Mouse (Mus musculus): ENCODE results near the gene Gm4952.
"Not testable (repeated sequence)": the region's sequence is repeated elsewhere in the genome, so short reads cannot be mapped to it uniquely, and the experiment has no call there.

The Gm4952 gene

DNA sequence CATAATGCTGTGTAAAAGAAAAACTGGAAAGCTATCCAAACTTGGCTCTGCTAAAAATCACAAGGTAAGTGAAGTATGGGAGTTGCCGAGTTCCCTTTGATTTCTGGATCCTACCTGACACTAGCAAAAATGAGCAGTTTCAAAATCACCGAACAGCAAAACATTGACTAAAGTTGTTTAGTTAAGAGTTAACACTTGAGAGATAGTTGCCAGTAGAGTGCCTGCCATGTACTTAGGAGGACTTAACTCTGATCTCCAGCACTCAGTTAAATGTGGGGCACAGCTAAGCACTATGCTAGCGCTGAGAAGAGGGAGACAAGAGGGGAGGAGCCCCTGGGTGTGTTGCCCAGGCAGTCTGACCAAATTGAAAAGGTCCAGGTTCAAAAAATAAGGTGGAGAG, 1.1 kb upstream of the Gm4952 start:
- no peak for DNase-seq (ENCODE audit: inconsistent age in 2 of 2, low spot score in 1 of 2)

DNA sequence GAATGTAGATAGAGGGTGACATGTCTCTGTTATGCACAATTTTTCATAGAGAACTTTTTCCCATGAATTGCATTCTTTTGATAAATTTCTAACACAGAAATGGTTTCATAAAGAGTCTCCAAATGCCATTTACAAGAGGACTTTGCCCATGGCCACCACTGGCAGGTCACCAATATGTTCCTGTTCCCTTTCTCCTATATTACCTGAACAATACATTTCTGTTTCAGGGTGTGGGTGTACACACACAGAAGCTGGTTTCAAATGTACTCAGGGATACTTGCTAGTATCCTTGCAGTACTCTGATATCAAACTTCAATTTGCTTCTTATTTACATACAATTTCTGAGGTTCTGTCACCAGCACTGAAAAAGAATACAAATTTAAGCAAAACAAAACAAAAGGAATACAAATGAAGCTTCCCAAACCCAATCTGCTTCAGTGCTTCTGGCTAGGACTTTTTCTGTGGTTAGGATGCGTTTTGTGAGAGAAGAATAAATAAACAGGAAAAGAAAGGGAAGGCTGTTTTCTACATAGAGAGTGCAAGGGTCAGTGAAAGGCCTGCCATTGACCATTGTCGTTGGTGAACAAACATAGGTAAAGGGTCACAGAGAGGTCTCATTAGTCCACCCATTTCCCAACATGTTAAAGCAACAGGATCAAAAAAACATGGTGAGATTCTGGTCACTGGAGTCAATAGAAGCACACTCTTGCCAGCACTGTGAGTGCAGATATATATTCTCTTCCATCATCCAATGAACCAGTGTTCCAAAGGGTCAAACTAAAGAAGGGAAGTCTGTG, 1.1 kb downstream of the Gm4952 start:
- no peak for DNase-seq (ENCODE audit: inconsistent age in 2 of 2, low spot score in 1 of 2)

DNA sequence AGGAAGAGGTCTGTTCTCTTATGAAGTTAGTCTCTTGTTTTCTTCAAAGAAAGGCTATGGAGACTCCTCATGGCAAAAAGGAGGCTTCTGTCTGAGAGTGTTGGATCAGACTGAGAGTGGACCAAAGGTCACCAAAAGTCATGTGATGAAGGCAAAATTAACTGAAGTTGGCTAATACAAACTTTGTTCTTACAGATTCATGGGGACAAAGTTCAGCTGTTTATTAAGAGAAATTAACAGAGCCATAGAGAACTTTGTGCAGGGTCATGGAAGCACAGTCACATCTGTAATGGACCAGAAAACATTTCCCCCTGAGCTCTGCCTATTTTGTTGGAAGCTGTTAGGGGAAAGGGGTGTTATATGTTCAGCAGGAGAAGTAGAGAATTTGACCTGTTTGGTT, 8.6 kb downstream of the Gm4952 start:
- DNase-seq (ENCODE audit: inconsistent age in 2 of 2, low spot score in 1 of 2) = no peak

DNA sequence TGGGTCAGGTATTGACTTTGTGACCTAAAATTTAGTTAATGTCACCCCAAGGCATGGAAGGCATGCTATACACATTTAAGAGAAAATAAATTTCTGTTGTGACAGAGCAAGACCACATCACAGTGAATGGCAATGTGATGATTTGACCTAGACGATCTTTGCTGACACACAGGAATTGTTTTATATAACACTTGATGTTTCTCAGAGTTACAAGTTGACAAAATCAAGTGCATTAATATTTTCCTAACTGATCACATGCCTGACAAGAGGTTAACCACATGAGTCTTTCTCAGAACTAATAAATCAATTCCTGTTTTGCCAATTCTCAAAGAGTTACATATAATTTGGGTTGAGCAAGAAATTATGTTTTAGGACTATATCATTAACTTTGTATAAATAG, 13.9 kb downstream of the Gm4952 start:
- no peak for DNase-seq (ENCODE audit: inconsistent age in 2 of 2, low spot score in 1 of 2)

GRCm38 (mm10) chr19:12633176-12633575, 33.4 kb downstream of the Gm4952 start, which contains the start of gene Glyat:
Gene Glyat, plus strand, starts transcription at chr19:12633308.
- DNase-seq (ENCODE audit: inconsistent age in 2 of 2, low spot score in 1 of 2) = no peak

DNA sequence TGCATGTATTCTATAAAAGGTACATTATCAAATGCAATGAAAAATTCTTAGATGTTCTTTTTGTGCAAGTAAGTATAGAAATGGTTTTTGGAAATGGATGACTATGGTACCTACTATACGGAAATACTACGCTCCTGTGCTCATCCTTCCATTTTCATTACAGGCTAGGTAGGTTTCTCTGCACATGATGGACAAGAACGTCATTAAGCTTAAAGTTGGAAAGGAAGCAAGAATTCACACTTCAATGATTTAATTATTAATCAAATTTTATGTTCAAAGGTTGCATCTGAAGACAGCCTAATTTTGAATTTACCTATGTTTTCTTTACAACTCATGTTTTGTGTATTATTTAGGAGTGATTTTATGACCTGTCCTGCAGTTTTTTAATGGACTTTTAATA, 34.5 kb downstream of the Gm4952 start:
- no peak for DNase-seq (ENCODE audit: inconsistent age in 2 of 2, low spot score in 1 of 2)

DNA sequence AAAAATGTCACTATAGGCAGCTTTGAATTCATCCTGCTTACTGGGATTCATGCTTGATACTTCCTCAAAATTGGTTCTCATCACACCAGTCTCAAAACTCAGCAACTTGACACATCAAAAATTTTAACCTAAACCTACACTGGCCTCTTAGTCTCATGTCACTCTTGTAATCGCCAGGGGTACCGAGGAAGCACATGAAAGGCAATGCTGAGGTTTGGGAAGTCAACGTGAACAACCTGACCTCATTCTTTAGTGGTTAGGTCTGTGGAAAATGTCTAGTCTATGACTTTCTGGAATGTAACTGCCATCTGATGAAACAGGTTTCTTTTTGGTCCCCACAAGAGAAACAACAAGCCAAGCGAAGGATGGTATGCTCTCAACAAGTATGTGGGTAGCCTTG, 35.2 kb downstream of the Gm4952 start:
- DNase-seq (ENCODE audit: inconsistent age in 2 of 2, low spot score in 1 of 2) = no peak

- no peak for DNase-seq (ENCODE audit: inconsistent age in 2 of 2, low spot score in 1 of 2)
Measured at GRCm38 (mm10) chr19:12636863-12637262, 37.1 kb downstream of the Gm4952 start.

- DNase-seq (ENCODE audit: inconsistent age in 2 of 2, low spot score in 1 of 2) = no peak
Measured at GRCm38 (mm10) chr19:12638049-12638448, 38.3 kb downstream of the Gm4952 start.

DNA sequence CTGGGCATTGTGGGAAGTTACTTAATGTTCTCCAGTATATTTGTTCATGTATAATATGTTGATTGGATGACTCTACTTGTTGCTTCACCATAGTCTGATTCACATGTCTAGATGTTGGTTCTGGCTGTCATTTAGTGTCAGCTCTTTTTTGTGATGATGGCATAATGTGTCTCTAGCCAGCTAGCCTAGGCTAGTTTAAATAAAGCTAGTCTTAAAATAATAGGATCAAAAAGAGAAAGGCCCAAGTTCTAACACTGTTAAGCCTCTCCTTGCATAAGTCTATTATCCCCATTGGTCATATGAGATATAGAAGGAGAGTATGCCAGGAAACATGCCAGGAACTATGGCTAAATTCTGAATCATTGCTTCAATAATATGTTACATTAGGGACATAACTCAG, 49.7 kb downstream of the Gm4952 start:
- DNase-seq (ENCODE audit: inconsistent age in 2 of 2, low spot score in 1 of 2) = no peak

GRCm38 (mm10) chr19:12666156-12666555, 66.4 kb downstream of the Gm4952 start:
- no peak for DNase-seq (ENCODE audit: inconsistent age in 2 of 2, low spot score in 1 of 2)

DNA sequence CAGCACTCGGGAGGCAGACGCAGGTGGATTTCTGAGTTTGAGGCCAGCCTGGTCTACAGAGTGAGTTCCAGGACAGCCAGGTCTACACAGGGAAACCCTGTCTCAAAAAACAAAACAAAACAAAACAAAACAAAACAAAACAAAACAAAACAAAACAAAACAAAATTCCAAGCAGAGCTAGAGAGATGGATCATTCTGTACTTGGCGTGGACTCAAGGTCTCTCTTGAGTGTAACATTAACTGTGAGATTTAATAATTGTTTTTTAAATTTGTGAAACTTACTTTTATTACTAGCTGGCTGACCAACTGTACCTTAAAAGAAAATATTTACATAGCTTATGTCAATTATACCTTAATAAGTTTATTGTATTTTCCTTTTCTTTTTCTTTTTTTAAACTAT, 68.8 kb downstream of the Gm4952 start:
- DNase-seq (ENCODE audit: inconsistent age in 2 of 2, low spot score in 1 of 2) = not testable (repeated sequence)

- no peak for DNase-seq (ENCODE audit: inconsistent age in 2 of 2, low spot score in 1 of 2)
Measured at GRCm38 (mm10) chr19:12670139-12670538, 70.4 kb downstream of the Gm4952 start, which contains the start of gene Olfr1442. Gene Olfr1442, plus strand, starts transcription at chr19:12670439.

GRCm38 (mm10) chr19:12671051-12671450, 71.3 kb downstream of the Gm4952 start:
- no peak for DNase-seq (ENCODE audit: inconsistent age in 2 of 2, low spot score in 1 of 2)

GRCm38 (mm10) chr19:12677812-12678211, 78.0 kb downstream of the Gm4952 start, which contains the start of gene Olfr1443:
Gene Olfr1443, plus strand, starts transcription at chr19:12678112.
- DNase-seq (ENCODE audit: inconsistent age in 2 of 2, low spot score in 1 of 2) = no peak
